Mouse (Mus musculus): ENCODE measurements around the gene Gm20855. TPM values are rescaled to one million over a fixed set of nuclear protein-coding genes. Genes with fewer than 3 reads are reported as not detected.
"Not testable (repeated sequence)": the region's sequence is repeated elsewhere in the genome, so short reads cannot be mapped to it uniquely, and the experiment has no call there.

Gene Gm20855
- not detected in 2 replicates for polyA plus RNA-seq (2015; fragmentation: Nextera tagmentation; extraction: Ambion mirVana)

DNA sequence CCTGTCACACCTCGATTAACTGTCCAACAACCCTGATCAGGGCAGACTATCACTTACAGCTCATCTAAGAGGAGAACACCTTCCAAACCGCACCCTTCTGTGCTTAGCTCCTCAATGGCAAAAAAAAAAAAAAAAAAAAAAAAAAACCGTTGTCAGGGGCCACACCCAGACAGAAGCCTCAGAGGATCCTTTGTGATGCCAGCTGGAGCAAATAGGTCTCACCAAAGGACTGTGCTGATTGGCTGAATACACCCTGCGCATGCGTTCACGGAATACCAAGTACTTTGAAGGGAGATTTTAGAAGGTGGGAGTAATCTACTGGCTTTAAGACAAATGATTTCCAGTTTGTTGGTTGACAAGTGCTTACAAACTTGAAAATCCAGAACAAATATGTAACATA lies at the start of gene Gm20855:
TSS of gene Gm20855 (minus strand) at position 101 of the 400 bp plus-strand sequence.
- H3K4me1 ChIP-seq (replicated peaks; ENCODE audit: control insufficient read depth, insufficient read depth, low read length); ATAC-seq (ENCODE audit: low read depth); H3K4me3 ChIP-seq (ENCODE audit: low read length); H3K9me3 ChIP-seq (ENCODE audit: control insufficient read depth, low read length); H3K27me3 ChIP-seq (ENCODE audit: control insufficient read depth, insufficient read depth, low read depth, low read length); H3K36me3 ChIP-seq (ENCODE audit: control insufficient read depth, insufficient read depth, low read length); H3K27ac ChIP-seq (ENCODE audit: low read length); H3K9ac ChIP-seq (ENCODE audit: low read length); H3K4me2 ChIP-seq (ENCODE audit: low read depth, low read length): not testable (repeated sequence)
- no CpG with 5 or more reads among the region's 6 CpGs for WGBS

All from lung, embryonic 16.5 days (tissue).